Mouse (Mus musculus): ENCODE measurements around the gene Cgas.

- TF ChIP-seq MAFK (IDR thresholded peaks at IDR 0.05; ENCODE audit: insufficient read depth, low read depth, low read length) = no peak
- TF ChIP-seq CHD2 (IDR thresholded peaks at IDR 0.05; ENCODE audit: low read depth, low read length) = no peak
- no peak for TF ChIP-seq ZC3H11A (IDR thresholded peaks at IDR 0.05; ENCODE audit: borderline replicate concordance, low read depth, low read length)
- no peak for TF ChIP-seq ZNF384 (IDR thresholded peaks at IDR 0.05; ENCODE audit: low read depth, low read length)
Measured at GRCm38 (mm10) chr9:78442237-78442578, 829 bp downstream of the Cgas start.

Data from ES-E14 (cell line).